Mouse (Mus musculus) urinary bladder, postnatal 4 days (tissue): ENCODE results near the gene Fign.

ENCODE experiments used
- DNase-seq, 2 experiments: peaks; one replicate each; pipeline ENCODE4 v3.0.0; 2021 to 2022; ENCODE audit warnings: low spot score in 2 of 2

Gene Fign

GRCm38 (mm10) chr2:64059477-64059876 is 38.4 kb downstream of the Fign start:
- no peak for DNase-seq

GRCm38 (mm10) chr2:64048142-64048541 is 49.7 kb downstream of the Fign start:
- DNase-seq = no peak

- DNase-seq = no peak
Observed at GRCm38 (mm10) chr2:64043099-64043498, 54.7 kb downstream of the Fign start.

- no peak for DNase-seq
Observed at GRCm38 (mm10) chr2:64035393-64035792, 62.4 kb downstream of the Fign start.

- DNase-seq = no peak
Observed at GRCm38 (mm10) chr2:64033871-64034270, 64.0 kb downstream of the Fign start.

GRCm38 (mm10) chr2:64025961-64026360 is 71.9 kb downstream of the Fign start:
- no peak for DNase-seq

- DNase-seq = no peak
Observed at GRCm38 (mm10) chr2:63994304-63995023, 103.4 kb downstream of the Fign start.

GRCm38 (mm10) chr2:63985426-63985825 is 112.4 kb downstream of the Fign start:
- no peak for DNase-seq

- no peak for DNase-seq
Observed at GRCm38 (mm10) chr2:63982351-63982751, 115.5 kb downstream of the Fign start.

GRCm38 (mm10) chr2:63981449-63981848 is 116.4 kb downstream of the Fign start:
- DNase-seq = no peak

GRCm38 (mm10) chr2:63969633-63970032 is 128.2 kb downstream of the Fign start:
- DNase-seq = no peak

GRCm38 (mm10) chr2:63931041-63931440 is 166.8 kb downstream of the Fign start:
- no peak for DNase-seq

- no peak for DNase-seq
Observed at GRCm38 (mm10) chr2:63926481-63927097, 171.2 kb downstream of the Fign start.

- DNase-seq = no peak
Observed at GRCm38 (mm10) chr2:63925721-63926235, 172.1 kb downstream of the Fign start.
